Mouse (Mus musculus) liver, embryonic 14.5 days (tissue): ENCODE data around the gene Cyp11a1. TPM values are rescaled to one million over a fixed set of nuclear protein-coding genes. Genes with fewer than 3 reads are reported as not detected.

Experiments
- ATAC-seq: fragments of 200-750 bp; cut with Nextera tagmentation; 2 replicates; pipeline ENCODE4 v1.8.0; 2017; ENCODE audit warnings: moderate number of reproducible peaks, mild to moderate bottlenecking, moderate library complexity; ENCODE audit not compliant: insufficient read depth
- DNase-seq, 3 experiments: peaks; one replicate each; pipeline ENCODE4 v3.0.0-alpha.2; 2012 to 2013; ENCODE audit warnings: low read depth in 3 of 3, low spot score in 3 of 3
- H3K27ac ChIP-seq: fragments of 300-500 bp; sonication (generic); 2 replicates; pipeline ENCODE4 v1.5.1; 2014; ENCODE audit warnings: moderate library complexity, mild to moderate bottlenecking, control low read depth, inconsistent platforms
- H3K27me3 ChIP-seq: fragments of 300-500 bp; sonication (generic); 2 replicates; pipeline ENCODE4 v1.6.1; 2014; ENCODE audit warnings: mild to moderate bottlenecking, low read length, moderate library complexity; ENCODE audit not compliant: control insufficient read depth, insufficient read depth
- H3K36me3 ChIP-seq: fragments of 300-500 bp; sonication (generic); replicated peaks from 2 replicates; pipeline ENCODE4 v1.6.1; 2014; ENCODE audit warnings: low read depth; ENCODE audit not compliant: control insufficient read depth, insufficient read depth
- H3K4me1 ChIP-seq, 2 experiments: fragments of 200-500 bp in 1 of 2; fragments of 300-500 bp in 1 of 2; sonication (generic) in 1 of 2; replicated peaks; 2 replicates each; pipeline ENCODE4 v1.6.1; 2012 to 2014; ENCODE audit warnings: antibody characterized with exemption in 1 of 2, inconsistent platforms in 1 of 2, low read length in 1 of 2; ENCODE audit not compliant: control insufficient read depth in 2 of 2, insufficient read depth in 2 of 2
- H3K4me2 ChIP-seq: fragments of 300-500 bp; sonication (generic); 2 replicates; pipeline ENCODE4 v1.6.1; 2014; ENCODE audit warnings: low read depth, mild to moderate bottlenecking, control low read depth, moderate library complexity
- H3K4me3 ChIP-seq, 2 experiments: fragments of 200-500 bp in 1 of 2; fragments of 300-500 bp in 1 of 2; sonication (generic) in 1 of 2; 2 replicates each; pipeline ENCODE4 v1.5.1; 2012 to 2014; ENCODE audit warnings: low read depth in 2 of 2, low read length in 2 of 2, mild to moderate bottlenecking in 2 of 2, control low read depth in 1 of 2, inconsistent platforms in 1 of 2, moderate library complexity in 1 of 2; ENCODE audit not compliant: insufficient read depth in 1 of 2
- H3K9ac ChIP-seq: fragments of 300-500 bp; sonication (generic); replicated peaks from 2 replicates; pipeline ENCODE4 v1.6.1; 2014; ENCODE audit warnings: mild to moderate bottlenecking, control low read depth, moderate library complexity
- H3K9me3 ChIP-seq: fragments of 300-500 bp; sonication (generic); 2 replicates; pipeline ENCODE4 v1.6.1; 2016; ENCODE audit warnings: low read length, mixed read lengths; ENCODE audit not compliant: control insufficient read depth
- CTCF ChIP-seq: IDR thresholded peaks from 2 replicates; pipeline ENCODE4 v1.5.1; 2016; ENCODE audit warnings: antibody characterized with exemption, low read depth, control low read depth
- EP300 ChIP-seq: IDR thresholded peaks from 2 replicates; pipeline ENCODE4 v1.6.1; 2016; ENCODE audit warnings: antibody characterized with exemption, low read depth
- WGBS: fragments of 180-500 bp; shearing (Covaris S2); extraction: QIAGEN DNeasy Blood & Tissue Kit; methylation state at CpG from one replicate; pipeline ENCODE4 v1.1.7; 2014; ENCODE audit not compliant: insufficient replicate concordance; 5-methylcytosine and 5-hydroxymethylcytosine counted together
- polyA plus RNA-seq, 2 experiments: library from polyadenylated mRNA; depleted of rRNA in 1 of 2; stranded (reverse) in 1 of 2; unstranded in 1 of 2; fragments of >200 nt; fragmentation: Nextera tagmentation in 1 of 2; extraction: Ambion mirVana in 1 of 2; gene quantifications; 2 replicates each; pipeline versions ENCODE4 v1.2.1 to v1.2.3; 2012 to 2014

The Cyp11a1 gene
- polyA plus RNA-seq, 2 experiments, result 0.37 to 0.55 TPM

DNA sequence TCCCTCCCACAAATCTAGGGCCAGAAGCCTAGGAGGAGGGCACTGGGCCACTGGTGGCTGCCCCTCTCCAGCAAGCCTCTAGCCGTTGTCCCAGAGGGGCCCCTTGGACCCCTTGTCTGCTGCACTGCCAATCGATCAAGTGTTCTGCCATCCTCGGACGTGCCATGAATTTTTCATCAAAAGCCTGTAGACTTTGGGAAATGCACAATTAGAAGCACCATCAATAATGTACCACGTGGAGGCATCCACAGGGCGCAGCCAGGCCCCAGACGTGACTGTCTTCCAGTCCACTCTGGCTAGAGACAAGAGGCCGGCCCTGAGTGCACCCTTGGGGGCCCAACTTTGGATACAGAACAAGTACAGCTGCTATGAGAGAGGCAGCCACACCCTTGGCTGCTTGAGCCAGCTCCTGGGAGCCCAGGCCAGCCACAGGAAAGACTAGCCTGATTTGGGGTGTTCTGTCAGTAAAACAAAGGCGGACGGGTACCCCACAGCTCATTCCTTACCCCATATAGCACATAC, 37.3 kb downstream of the Cyp11a1 start:
- 62% methylated on average over 10 of the region's 10 CpGs for WGBS
- Histone ChIP-seq H3K9ac (no peak overlapping the region), H3K9me3 (no peaks in the 10 kb centered on the region), H3K27ac (no peak overlapping the region), H3K4me3 (no peak overlapping the region), H3K27me3 (no peaks in the 10 kb centered on the region), H3K4me1 (no peaks in the 10 kb centered on the region), H3K36me3 (no peaks in the 10 kb centered on the region), H3K4me2 (no peak overlapping the region)
- no peak for TF ChIP-seq CTCF
- no peak for TF ChIP-seq EP300
- no peak for DNase-seq
- ATAC-seq, result no peak

- Histone ChIP-seq H3K36me3 (no peaks in the 10 kb centered on the region), H3K4me2 (no peak overlapping the region), H3K27ac (no peak overlapping the region), H3K9me3 (no peaks in the 10 kb centered on the region), H3K27me3 (no peaks in the 10 kb centered on the region), H3K9ac (no peak overlapping the region), H3K4me1 (no peaks in the 10 kb centered on the region), H3K4me3 (no peak overlapping the region)
- TF ChIP-seq CTCF (no peak), EP300 (no peak)
- no peak for ATAC-seq
- 31% methylated on average over 10 of the region's 10 CpGs for WGBS
- DNase-seq, result no peak
These were observed 38.6 kb downstream of the Cyp11a1 start for GRCm38 (mm10) chr9:58044828-58045227.

GRCm38 (mm10) chr9:58045646-58046045, 39.4 kb downstream of the Cyp11a1 start:
- no peaks in the 10 kb centered on the region for H3K36me3 ChIP-seq
- no peak for DNase-seq
- no peak overlapping the region for H3K27ac ChIP-seq
- ATAC-seq, result no peak
- TF ChIP-seq CTCF, result no peak
- no peak for TF ChIP-seq EP300
- H3K4me3 ChIP-seq, result no peak overlapping the region
- WGBS, result 28% methylated on average over 4 of the region's 4 CpGs
- no peaks in the 10 kb centered on the region for H3K9me3 ChIP-seq
- H3K9ac ChIP-seq, result no peak overlapping the region
- no peak overlapping the region for H3K4me2 ChIP-seq
- H3K4me1 ChIP-seq, result no peaks in the 10 kb centered on the region
- H3K27me3 ChIP-seq, result no peaks in the 10 kb centered on the region

DNA sequence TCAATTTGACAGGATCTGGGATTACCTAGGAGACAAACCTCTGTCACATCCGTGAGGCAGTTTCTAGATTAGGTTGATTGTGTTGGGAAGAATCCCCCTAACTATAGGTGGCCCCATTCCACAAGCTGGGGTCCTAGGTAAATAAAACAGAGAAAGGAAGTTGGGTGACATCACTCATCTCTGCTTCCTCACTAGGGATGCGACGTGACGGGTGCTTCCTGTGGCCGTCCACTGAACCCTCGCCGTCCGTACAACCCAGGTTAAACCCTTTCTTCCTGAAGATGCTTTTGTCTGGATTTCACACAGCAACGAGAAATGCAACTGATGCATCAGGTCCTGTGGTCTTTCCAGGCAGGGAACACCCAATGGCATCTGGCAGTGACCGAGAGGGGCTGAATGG, 40.9 kb downstream of the Cyp11a1 start:
- H3K4me2 ChIP-seq, result no peak overlapping the region
- DNase-seq (no peak), ATAC-seq (no peak)
- H3K36me3 ChIP-seq, result no peaks in the 10 kb centered on the region
- H3K27me3 ChIP-seq, result no peaks in the 10 kb centered on the region
- H3K4me3 ChIP-seq, result no peak overlapping the region
- no peaks in the 10 kb centered on the region for H3K4me1 ChIP-seq
- H3K27ac ChIP-seq, result no peak overlapping the region
- 13% methylated on average over 10 of the region's 10 CpGs for WGBS
- TF ChIP-seq CTCF, result no peak
- H3K9me3 ChIP-seq, result no peaks in the 10 kb centered on the region
- no peak overlapping the region for H3K9ac ChIP-seq

DNA sequence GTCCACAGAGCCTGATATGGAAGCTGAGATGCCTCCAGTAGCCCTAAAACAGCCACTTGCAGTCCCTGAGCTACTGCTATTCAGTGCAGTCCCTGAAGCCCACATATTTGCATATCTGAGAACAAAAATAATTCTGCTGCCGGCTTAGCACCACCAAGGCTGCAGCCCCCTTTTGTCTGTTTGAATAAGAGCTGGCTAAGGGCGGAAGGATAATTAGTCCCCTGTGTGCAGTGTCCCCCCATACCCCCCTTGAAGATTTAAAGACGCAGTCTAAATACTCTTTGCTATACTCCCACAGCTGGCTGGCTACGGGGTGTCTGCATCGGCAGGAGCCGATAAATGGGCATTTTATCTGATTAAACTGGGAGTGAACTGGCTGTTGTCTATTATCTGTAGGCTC, 42.4 kb downstream of the Cyp11a1 start:
- H3K27ac ChIP-seq, result no peak overlapping the region

More for the DNA sequence above, 42.4 kb downstream of the Cyp11a1 start:
- H3K9me3 ChIP-seq, result no peaks in the 10 kb centered on the region
- no peaks in the 10 kb centered on the region for H3K27me3 ChIP-seq
- H3K36me3 ChIP-seq, result no peaks in the 10 kb centered on the region
- H3K4me3 ChIP-seq, result no peak overlapping the region
- no peaks in the 10 kb centered on the region for H3K4me1 ChIP-seq
- WGBS, result 18% methylated on average over 6 of the region's 6 CpGs
- no peak overlapping the region for H3K4me2 ChIP-seq
- TF ChIP-seq CTCF (no peak), EP300 (no peak)
- no peak overlapping the region for H3K9ac ChIP-seq
- ATAC-seq, result no peak
- DNase-seq, result no peak
